Mouse (Mus musculus): ENCODE results near the gene Wsb1. TPM values are rescaled to one million over a fixed set of nuclear protein-coding genes. Genes with fewer than 3 reads are reported as not detected.
"Not testable (repeated sequence)": the region's sequence is repeated elsewhere in the genome, so short reads cannot be mapped to it uniquely, and the experiment has no call there.

Gene Wsb1
- polyA plus RNA-seq, 1 experiment from 2014 or later, result 505 TPM

DNA sequence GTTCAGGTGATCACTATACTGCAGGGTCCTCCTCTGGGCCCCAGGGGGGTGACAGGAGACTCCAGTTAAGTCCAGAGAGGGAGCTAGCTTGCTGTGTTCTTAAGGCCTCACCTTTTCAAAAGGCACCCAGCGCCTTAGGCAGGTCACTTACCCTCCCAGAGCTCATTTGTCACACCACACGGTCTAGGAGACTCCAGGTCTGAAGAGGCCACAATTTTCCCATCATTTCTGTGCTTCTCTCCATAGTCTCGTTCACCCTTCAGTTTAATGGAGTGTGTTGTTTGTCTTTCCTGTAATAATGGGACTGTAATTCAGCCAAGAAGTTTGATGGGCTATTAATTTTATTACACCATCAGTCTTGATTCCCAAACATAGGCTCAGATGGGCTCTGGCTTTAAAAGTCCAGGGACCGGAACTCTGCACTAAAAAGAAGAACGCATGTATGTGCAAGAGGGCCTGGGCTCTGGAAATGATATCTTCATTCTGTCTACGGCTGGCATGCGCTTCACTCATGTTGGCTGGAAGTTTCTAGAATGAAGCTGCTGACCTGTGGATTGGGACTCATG, 33.9 kb upstream of the Wsb1 start:
- H3K9me3 ChIP-seq, result no peaks in the 10 kb centered on the region
- no peak overlapping the region for H3K4me2 ChIP-seq
- no peaks in the 10 kb centered on the region for H3K4me1 ChIP-seq
- WGBS, result 91% methylated on average over 7 of the region's 7 CpGs
- H3K27ac ChIP-seq, result no peak overlapping the region
- H3K9ac ChIP-seq, result no peak overlapping the region
- no peaks in the 10 kb centered on the region for H3K36me3 ChIP-seq (replicated peaks)
- no peaks in the 10 kb centered on the region for H3K27me3 ChIP-seq (replicated peaks)
- no peak overlapping the region for H3K4me3 ChIP-seq
- no peak for ATAC-seq (replicated peaks)

DNA sequence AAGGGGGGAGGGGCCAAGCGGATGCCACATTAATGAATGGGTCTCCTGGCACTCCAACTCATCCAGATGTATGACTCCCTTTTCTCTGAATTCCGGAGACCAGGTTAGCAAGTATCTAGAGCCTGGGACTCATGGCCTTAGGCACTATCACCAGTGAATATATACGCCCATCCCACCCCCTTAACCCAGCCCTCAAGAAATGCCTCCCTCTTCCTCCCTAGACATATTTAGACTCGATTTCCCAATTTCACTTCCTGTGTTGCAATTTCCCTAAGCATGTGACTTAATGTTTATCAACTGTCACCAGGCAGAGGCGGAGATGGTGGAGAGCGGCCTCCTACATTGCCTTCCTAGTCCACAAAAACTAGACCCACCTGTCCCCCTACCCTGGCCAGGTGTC, 33.0 kb upstream of the Wsb1 start:
- Histone ChIP-seq H3K4me3 (no peak overlapping the region), H3K27ac (no peak overlapping the region), H3K27me3 (replicated peaks) (no peaks in the 10 kb centered on the region), H3K9me3 (no peaks in the 10 kb centered on the region), H3K4me1 (no peaks in the 10 kb centered on the region), H3K36me3 (replicated peaks) (no peaks in the 10 kb centered on the region), H3K4me2 (no peak overlapping the region), H3K9ac (no peak overlapping the region)
- 84% methylated on average over 6 of the region's 6 CpGs for WGBS
- no peak for ATAC-seq (replicated peaks)

DNA sequence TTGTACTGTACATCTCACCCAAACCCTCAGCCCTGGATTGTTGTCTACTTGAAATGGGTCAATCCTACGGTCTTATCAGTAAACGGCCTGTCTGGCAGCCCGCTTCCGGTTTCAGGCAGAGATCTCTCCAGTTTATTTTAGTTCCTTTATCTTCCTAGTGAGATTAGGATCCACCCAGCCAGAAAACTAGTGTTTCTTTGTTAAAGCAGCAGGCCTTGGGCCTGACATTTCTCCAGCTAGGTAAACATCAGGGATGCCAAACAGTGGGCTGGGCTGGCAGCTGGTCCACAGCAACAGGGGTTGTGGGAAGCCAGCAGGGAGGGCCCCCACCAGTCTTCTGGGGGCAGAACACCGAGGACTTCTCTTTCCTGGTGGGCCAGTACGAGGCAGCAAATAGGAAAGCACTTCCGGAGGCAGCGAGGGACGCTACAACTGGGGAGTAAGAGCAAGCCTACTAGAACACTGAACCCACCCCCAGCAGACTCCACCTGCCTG, 31.9 kb upstream of the Wsb1 start:
- Histone ChIP-seq H3K4me1 (no peaks in the 10 kb centered on the region), H3K27me3 (replicated peaks) (no peaks in the 10 kb centered on the region), H3K9ac (no peak overlapping the region), H3K4me3 (no peak overlapping the region), H3K4me2 (no peak overlapping the region), H3K36me3 (replicated peaks) (no peaks in the 10 kb centered on the region), H3K9me3 (no peaks in the 10 kb centered on the region), H3K27ac (no peak overlapping the region)
- 79% methylated on average over 9 of the region's 9 CpGs for WGBS
- no peak for ATAC-seq (replicated peaks)

DNA sequence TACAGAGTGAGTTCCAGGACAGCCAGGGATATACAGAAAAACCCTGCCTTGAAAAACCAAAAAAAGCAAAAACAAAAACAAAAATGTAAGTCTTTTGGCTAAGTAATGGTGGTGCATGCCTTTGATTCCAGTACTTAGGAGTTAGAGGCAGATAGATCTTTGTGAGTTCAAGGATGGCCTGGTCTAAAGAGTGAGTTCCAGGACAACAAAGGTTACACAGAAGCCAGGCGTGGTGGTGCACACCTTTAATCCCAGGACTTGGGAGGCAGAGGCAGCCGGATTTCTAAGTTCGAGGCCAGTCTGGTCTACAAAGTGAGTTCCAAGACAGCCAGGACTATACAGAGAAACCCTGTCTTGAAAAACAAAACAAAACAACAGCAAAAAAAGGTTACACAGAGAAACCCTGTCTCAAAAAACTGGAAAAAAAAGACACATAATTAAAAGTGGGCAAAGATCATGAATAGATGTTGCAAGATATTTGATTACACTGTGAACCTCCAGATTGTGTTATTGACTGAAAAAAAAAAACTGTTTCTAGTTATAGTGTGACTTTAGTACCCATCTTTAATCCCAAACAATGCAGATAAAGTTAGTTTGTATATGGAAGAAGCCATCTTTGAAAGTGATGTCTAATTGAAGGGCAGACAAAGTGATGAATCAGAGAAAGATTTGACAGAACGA, 29.0 kb upstream of the Wsb1 start:
- H3K36me3 ChIP-seq (replicated peaks), result no peaks in the 10 kb centered on the region
- no peak overlapping the region for H3K4me2 ChIP-seq
- H3K4me3 ChIP-seq, result no peak overlapping the region
- H3K9ac ChIP-seq, result no peak overlapping the region
- no peaks in the 10 kb centered on the region for H3K9me3 ChIP-seq
- no peaks in the 10 kb centered on the region for H3K4me1 ChIP-seq
- no peak overlapping the region for H3K27ac ChIP-seq
- 89% methylated on average over 4 of the region's 4 CpGs for WGBS
- H3K27me3 ChIP-seq (replicated peaks), result no peaks in the 10 kb centered on the region
- ATAC-seq (replicated peaks), result no peak

DNA sequence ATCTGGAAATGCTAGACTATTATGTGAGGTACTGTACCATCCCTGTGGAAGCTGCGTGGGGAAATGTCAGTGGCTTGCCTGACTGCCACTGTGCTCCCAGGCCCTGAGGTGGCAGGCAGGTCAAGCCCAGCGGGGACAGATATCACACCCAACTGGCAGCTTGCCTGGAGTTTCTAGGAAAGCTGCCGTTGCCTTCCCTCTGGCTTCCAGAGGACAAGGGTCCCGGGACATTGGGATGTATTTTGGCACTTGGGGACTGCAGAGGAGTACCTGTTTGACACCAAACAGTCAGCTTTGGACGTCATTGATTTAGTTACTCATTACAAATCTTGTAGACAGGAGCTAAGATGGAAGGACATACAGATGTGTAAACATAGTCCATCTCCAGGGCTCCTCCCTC, 26.9 kb upstream of the Wsb1 start:
- H3K4me2 ChIP-seq, result no peak overlapping the region
- no peaks in the 10 kb centered on the region for H3K4me1 ChIP-seq
- no peak overlapping the region for H3K9ac ChIP-seq
- H3K4me3 ChIP-seq, result no peak overlapping the region
- H3K36me3 ChIP-seq (replicated peaks), result no peaks in the 10 kb centered on the region
- H3K27ac ChIP-seq, result no peak overlapping the region
- WGBS, result 80% methylated on average over 5 of the region's 5 CpGs
- ATAC-seq (replicated peaks), result no peak
- H3K27me3 ChIP-seq (replicated peaks), result no peaks in the 10 kb centered on the region
- no peaks in the 10 kb centered on the region for H3K9me3 ChIP-seq

DNA sequence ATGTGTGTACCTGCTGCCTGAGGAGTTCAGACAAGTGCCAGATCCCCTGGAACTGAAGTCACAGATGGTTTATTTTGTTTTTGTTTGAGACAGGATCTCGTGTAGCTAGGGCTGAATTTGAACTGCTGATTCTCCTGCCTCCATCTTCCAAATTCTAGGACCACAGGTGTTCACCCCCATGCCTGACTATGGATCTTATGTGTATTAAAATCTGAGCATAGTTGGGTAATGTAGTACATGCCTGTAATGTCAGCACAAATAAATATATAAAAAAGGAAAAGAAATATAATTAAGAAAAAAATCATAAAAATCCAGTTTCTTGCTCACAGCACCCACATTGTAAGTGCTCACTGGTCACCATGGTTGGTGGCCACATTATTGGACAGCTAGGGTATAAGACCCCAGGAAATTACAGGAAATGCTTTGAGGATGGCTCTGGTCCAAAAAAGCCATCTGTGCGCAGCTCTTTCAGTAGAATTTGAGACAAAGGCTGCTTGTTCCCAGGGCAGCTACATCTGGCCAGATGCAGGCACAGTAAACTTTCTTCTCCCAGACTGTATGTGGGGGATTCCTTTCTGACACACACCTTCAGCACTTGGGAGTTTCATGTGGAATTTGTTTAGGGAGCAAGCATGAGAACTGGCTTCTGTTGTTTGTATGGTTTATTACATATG, 25.4 kb upstream of the Wsb1 start:
- no peaks in the 10 kb centered on the region for H3K4me1 ChIP-seq
- no peak overlapping the region for H3K9ac ChIP-seq
- no peaks in the 10 kb centered on the region for H3K9me3 ChIP-seq
- 61% methylated on average over 2 of the region's 2 CpGs for WGBS
- H3K4me2 ChIP-seq, result no peak overlapping the region
- H3K27ac ChIP-seq, result no peak overlapping the region
- H3K4me3 ChIP-seq, result no peak overlapping the region
- ATAC-seq (replicated peaks), result no peak
- no peaks in the 10 kb centered on the region for H3K36me3 ChIP-seq (replicated peaks)
- no peaks in the 10 kb centered on the region for H3K27me3 ChIP-seq (replicated peaks)

DNA sequence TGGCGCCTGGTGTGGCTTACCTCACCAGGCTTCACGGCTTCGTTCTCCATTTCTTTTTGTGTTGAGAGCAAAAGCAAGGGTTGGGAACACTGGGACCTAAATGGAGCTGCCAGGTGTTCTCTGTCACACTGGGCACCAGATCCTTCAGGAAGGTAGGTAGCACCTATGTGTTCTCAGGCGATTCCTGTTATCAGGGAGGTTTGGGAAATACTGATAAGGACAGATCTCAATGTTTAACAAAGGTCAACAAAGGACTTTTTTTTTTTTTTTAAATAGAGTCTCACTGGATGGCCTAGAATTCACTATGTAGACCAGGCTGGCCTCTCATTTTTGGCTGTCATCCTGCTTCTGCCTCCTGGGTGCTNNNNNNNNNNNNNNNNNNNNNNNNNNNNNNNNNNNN, 19.3 kb upstream of the Wsb1 start:
- ATAC-seq (replicated peaks), result no peak
- Histone ChIP-seq H3K4me1 (no peaks in the 10 kb centered on the region), H3K27ac (no peak overlapping the region), H3K4me2 (no peak overlapping the region), H3K9ac (no peak overlapping the region), H3K9me3 (no peaks in the 10 kb centered on the region), H3K4me3 (no peak overlapping the region), H3K27me3 (replicated peaks) (no peaks in the 10 kb centered on the region), H3K36me3 (replicated peaks) (no peaks in the 10 kb centered on the region)
- WGBS, result 83% methylated on average over 4 of the region's 4 CpGs

DNA sequence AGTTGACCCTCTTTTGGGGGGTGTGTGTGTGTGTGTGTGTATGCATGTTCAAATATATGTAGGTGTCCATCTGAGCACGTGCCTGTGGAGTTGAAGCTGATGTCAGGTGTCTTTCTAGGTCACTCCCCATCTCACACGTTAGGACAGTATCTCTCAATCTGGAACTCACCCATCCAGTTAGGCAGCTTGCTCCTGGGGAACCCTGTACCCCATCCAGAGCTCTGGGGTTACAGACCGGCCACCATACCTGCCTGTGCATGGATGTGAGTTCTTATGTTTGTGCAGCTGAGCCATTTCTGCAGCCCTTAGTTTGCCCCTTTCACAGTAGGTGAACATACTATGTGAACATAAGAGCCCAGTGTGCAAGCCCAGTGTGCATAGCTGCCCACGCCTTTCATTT, 18.6 kb upstream of the Wsb1 start:
- 80% methylated on average over 4 of the region's 4 CpGs for WGBS
- no peaks in the 10 kb centered on the region for H3K36me3 ChIP-seq (replicated peaks)
- no peaks in the 10 kb centered on the region for H3K27me3 ChIP-seq (replicated peaks)
- no peaks in the 10 kb centered on the region for H3K4me1 ChIP-seq
- ATAC-seq (replicated peaks), result no peak
- no peak overlapping the region for H3K4me2 ChIP-seq
- H3K9me3 ChIP-seq, result no peaks in the 10 kb centered on the region
- H3K27ac ChIP-seq, result no peak overlapping the region
- H3K9ac ChIP-seq, result no peak overlapping the region
- no peak overlapping the region for H3K4me3 ChIP-seq

DNA sequence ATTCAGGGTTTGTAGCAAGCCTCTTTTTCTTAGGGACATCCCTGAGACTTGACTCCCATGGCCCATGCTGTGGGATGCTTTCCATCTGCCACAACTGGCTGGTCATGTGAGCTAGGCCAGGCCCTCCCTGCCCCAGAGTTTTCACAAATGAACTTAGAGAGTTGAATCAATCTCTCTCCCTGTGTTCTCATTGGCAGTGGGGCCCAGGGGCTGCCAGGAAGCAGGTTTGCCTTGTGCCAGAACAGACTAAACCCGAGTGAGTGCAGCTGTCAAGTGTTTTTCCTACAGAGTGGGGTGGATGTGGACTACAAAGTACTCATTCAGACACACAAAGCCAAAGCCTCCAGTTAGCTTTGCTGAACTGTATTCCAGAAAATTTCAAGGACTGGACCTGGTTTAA, 12.7 kb upstream of the Wsb1 start:
- no peaks in the 10 kb centered on the region for H3K4me1 ChIP-seq
- no peaks in the 10 kb centered on the region for H3K36me3 ChIP-seq (replicated peaks)
- no peak overlapping the region for H3K27ac ChIP-seq
- no peaks in the 10 kb centered on the region for H3K27me3 ChIP-seq (replicated peaks)
- H3K9me3 ChIP-seq, result no peaks in the 10 kb centered on the region
- H3K4me2 ChIP-seq, result no peak overlapping the region
- no peak for ATAC-seq (replicated peaks)
- H3K9ac ChIP-seq, result no peak overlapping the region
- 26% methylated on average over 1 of the region's 1 CpGs for WGBS
- H3K4me3 ChIP-seq, result no peak overlapping the region

DNA sequence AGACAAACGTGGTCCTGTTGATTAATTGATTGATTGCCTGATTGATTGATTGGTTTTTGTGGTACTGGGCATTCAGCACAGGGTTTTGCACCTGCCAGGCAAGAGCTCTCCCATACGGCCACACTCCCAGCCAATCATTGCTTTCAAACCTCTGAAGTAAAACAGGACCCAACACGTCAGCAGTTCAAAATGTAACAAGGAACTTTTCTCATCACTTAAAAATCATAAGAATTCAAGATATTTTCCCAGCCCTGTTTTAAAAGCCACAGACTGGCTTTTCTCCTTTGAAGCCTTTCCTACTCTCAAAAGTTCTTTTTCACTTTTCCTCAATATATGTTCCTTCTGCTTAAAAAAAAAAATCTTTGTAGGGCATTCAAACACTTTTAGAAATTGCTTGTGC, 9.9 kb upstream of the Wsb1 start:
- Histone ChIP-seq H3K27ac (no peak overlapping the region), H3K27me3 (replicated peaks) (no peaks in the 10 kb centered on the region), H3K4me2 (no peak overlapping the region), H3K9ac (no peak overlapping the region), H3K4me3 (no peak overlapping the region), H3K9me3 (no peaks in the 10 kb centered on the region), H3K4me1 (no peaks in the 10 kb centered on the region), H3K36me3 (replicated peaks) (no peaks in the 10 kb centered on the region)
- no peak for ATAC-seq (replicated peaks)
- WGBS, result 71% methylated on average over 3 of the region's 3 CpGs

DNA sequence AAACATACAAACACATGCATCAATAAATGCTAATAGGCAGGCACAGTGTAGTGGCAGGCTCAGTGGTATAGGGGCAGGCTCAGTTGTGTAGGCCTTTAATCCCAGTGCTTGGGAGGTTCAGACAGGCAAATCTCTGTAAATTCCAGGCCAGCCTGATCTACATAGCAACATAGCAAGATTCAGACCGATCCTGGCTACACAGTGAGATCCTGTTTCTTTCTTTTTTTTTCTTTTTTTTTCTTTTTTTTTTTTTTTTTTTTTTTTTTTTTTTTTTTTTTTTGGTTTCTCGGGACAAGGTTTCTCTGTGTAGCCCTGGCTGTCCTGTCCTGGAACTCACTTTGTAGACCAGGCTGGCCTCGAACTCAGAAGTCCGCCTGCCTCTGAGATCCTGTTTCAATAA, 5.7 kb upstream of the Wsb1 start:
- not testable (repeated sequence) for H3K4me3 ChIP-seq; ATAC-seq (replicated peaks); H3K36me3 ChIP-seq (replicated peaks); H3K4me1 ChIP-seq; H3K9me3 ChIP-seq; H3K9ac ChIP-seq; H3K27me3 ChIP-seq (replicated peaks); H3K27ac ChIP-seq; H3K4me2 ChIP-seq
- 84% methylated on average over 4 of the region's 4 CpGs for WGBS

DNA sequence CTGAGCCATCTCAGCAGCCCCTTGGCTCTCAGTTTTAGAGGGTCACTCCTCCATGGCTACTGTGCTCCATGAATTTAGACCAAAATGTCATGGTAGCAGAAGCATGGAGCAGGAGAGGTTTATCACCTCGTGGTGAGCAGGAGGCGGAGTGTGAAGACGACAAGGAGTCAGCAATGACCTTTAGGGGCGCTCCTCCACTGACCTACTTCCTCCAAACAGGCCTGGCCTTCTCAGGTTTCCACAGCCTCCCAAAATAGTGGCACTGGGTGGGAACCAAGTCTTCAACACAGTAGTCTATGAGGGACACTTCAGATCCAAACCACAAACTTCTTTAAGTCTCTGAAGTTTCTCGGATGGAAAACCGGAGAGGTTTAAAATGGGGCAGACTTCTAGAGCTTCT, 4.3 kb upstream of the Wsb1 start:
- 83% methylated on average over 6 of the region's 6 CpGs for WGBS
- Histone ChIP-seq H3K9me3 (no peaks in the 10 kb centered on the region), H3K27me3 (replicated peaks) (no peaks in the 10 kb centered on the region), H3K27ac (no peak overlapping the region), H3K4me2 (no peak overlapping the region), H3K4me1 (no peaks in the 10 kb centered on the region), H3K9ac (no peak overlapping the region), H3K36me3 (replicated peaks) (no peaks in the 10 kb centered on the region), H3K4me3 (no peak overlapping the region)
- ATAC-seq (replicated peaks), result no peak
